Mouse (Mus musculus) limb, embryonic 13.5 days (tissue): ENCODE results near the gene Lrfn2. TPM values are rescaled to one million over a fixed set of nuclear protein-coding genes. Genes with fewer than 3 reads are reported as not detected.

Experiments
- ATAC-seq: fragments of 200-750 bp; cut with Nextera tagmentation; 2 replicates; pipeline ENCODE4 v1.8.0; 2017; ENCODE audit warnings: low read depth, moderate number of reproducible peaks, moderate TSS enrichment; ENCODE audit not compliant: low FRiP score
- H3K27ac ChIP-seq: fragments of 300-500 bp; sonication (generic); 2 replicates; pipeline ENCODE4 v1.5.1; 2015; ENCODE audit warnings: inconsistent platforms, mild to moderate bottlenecking, moderate library complexity
- H3K27me3 ChIP-seq: fragments of 300-500 bp; sonication (generic); 2 replicates; pipeline ENCODE4 v1.6.1; 2015; ENCODE audit warnings: mild to moderate bottlenecking, inconsistent platforms
- H3K36me3 ChIP-seq: fragments of 300-500 bp; sonication (generic); 2 replicates; pipeline ENCODE4 v1.6.1; 2015; ENCODE audit warnings: inconsistent platforms, mild to moderate bottlenecking, moderate library complexity
- H3K4me1 ChIP-seq: fragments of 300-500 bp; sonication (generic); 2 replicates; pipeline ENCODE4 v1.6.1; 2015; ENCODE audit warnings: inconsistent platforms
- H3K4me2 ChIP-seq: fragments of 300-500 bp; sonication (generic); replicated peaks from 2 replicates; pipeline ENCODE4 v1.6.1; 2015; ENCODE audit warnings: inconsistent platforms, mild to moderate bottlenecking, moderate library complexity
- H3K4me3 ChIP-seq: fragments of 300-500 bp; sonication (generic); 2 replicates; pipeline ENCODE4 v1.5.1; 2015; ENCODE audit warnings: moderate library complexity, mild to moderate bottlenecking, inconsistent platforms
- H3K9ac ChIP-seq: fragments of 300-500 bp; sonication (generic); 2 replicates; pipeline ENCODE4 v1.6.1; 2015; ENCODE audit warnings: mild to moderate bottlenecking, inconsistent platforms
- H3K9me3 ChIP-seq: fragments of 300-500 bp; sonication (generic); 2 replicates; pipeline ENCODE4 v1.6.1; 2016; ENCODE audit warnings: inconsistent platforms
- WGBS: fragments of 180-500 bp; shearing (Covaris S2); methylation state at CpG from one replicate; pipeline ENCODE4 v1.1.7; 2015; 5-methylcytosine and 5-hydroxymethylcytosine counted together
- polyA plus RNA-seq: library from polyadenylated mRNA; unstranded; fragments of >200 nt; fragmentation: Nextera tagmentation; extraction: Ambion mirVana; gene quantifications from 2 replicates; pipeline ENCODE4 v1.2.1, GENCODE M21; 2015

Gene Lrfn2
- polyA plus RNA-seq, 1 experiment from 2014 or later = 1.3 TPM

DNA sequence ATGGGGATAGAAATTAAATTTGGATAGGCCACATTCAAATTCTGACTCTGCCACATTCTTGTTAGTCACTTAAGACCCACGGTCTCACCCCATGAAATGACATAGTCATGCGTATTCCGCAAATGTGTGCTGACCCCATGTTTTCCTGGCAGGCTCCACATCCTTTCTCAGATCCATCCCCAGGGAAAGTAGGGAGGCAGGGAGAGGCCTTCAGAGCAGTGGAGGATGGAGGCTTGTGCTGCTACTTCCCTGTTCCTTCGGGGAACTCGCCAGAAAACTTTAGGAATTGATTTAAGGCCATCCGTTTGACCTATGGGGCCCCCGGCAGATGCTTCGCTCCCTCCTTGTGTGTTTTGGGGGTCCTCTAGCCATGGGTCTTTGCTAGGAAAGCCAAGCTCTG lies 3.0 kb downstream of the Lrfn2 start:
- H3K9me3 ChIP-seq = no peaks in the 10 kb centered on the region
- peaks cover 41% of the 10 kb centered on the region for H3K27me3 ChIP-seq
- H3K9ac ChIP-seq = no peak overlapping the region
- peaks cover 18% of the 10 kb centered on the region for H3K4me1 ChIP-seq
- no peak for ATAC-seq
- H3K36me3 ChIP-seq = no peaks in the 10 kb centered on the region
- H3K4me3 ChIP-seq = no peak overlapping the region
- WGBS = 68% methylated on average over 8 of the region's 8 CpGs
- no peak overlapping the region for H3K27ac ChIP-seq
- H3K4me2 ChIP-seq = no peak overlapping the region

DNA sequence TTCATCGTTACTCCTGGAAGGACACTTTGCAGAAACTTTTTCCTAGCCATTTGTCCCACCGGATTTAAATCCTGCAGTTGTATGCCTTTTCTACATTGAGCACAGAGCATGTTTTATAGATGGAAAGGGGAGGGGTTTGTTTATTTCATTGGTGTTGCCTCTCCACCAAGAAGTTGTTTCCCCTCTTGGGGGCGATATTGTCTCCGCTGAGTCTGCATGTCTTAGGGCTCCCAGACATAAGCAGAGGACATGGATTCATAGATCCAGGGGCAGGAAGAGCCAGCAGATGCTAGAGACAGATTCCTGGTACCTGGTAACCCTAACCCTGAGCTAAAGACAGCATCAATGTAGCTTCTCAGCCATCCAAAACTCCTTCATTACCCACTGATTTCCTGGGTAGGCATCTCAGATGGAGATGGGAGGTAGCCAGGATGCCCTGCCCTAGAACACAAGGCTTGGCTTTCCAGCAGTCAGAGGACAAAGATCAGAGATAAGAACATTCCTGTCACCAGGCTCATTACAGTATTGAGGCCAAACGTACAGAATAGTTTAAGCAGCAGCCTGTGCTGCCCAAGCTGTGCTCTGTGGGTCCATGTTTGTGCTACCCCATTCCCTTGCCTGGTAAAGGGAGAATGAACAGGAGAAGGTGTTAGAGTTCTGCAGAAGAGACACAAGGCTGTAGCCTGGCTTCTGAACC lies 4.4 kb downstream of the Lrfn2 start:
- Histone ChIP-seq H3K4me1 (peaks cover 11% of the 10 kb centered on the region), H3K4me2 (no peak overlapping the region), H3K9me3 (no peaks in the 10 kb centered on the region), H3K4me3 (no peak overlapping the region), H3K27me3 (peaks cover 28% of the 10 kb centered on the region), H3K27ac (no peak overlapping the region), H3K36me3 (no peaks in the 10 kb centered on the region), H3K9ac (no peak overlapping the region)
- ATAC-seq = no peak
- 49% methylated on average over 5 of the region's 5 CpGs for WGBS

DNA sequence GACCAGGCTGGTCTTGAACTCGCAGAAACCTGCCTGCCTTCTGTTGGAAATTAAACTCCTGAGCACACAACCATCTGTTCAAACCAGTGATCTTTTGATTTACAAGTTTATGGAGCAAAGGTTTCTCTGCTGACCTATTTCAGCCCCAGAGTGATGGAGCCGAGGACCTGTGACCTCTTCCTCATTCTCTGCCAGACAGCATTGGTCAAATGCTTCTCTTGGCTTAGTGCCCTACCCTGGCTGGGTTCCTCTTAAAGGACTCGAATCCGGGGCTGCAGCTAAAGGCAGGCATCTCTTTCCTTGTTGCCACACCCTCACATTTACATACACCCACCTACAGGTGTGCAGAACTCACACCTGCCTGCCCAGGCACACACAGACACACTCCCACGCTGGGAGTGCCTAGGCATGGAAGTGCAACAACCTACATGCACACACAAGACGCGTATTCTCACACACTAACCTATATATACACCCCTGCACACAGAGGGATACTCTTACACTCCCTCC lies 6.6 kb downstream of the Lrfn2 start:
- Histone ChIP-seq H3K27ac (no peak overlapping the region), H3K4me2 (no peak overlapping the region), H3K4me1 (no peaks in the 10 kb centered on the region), H3K4me3 (no peak overlapping the region), H3K9me3 (no peaks in the 10 kb centered on the region), H3K27me3 (peaks cover 10% of the 10 kb centered on the region), H3K9ac (no peak overlapping the region), H3K36me3 (no peaks in the 10 kb centered on the region)
- ATAC-seq = no peak
- 70% methylated on average over 7 of the region's 7 CpGs for WGBS

DNA sequence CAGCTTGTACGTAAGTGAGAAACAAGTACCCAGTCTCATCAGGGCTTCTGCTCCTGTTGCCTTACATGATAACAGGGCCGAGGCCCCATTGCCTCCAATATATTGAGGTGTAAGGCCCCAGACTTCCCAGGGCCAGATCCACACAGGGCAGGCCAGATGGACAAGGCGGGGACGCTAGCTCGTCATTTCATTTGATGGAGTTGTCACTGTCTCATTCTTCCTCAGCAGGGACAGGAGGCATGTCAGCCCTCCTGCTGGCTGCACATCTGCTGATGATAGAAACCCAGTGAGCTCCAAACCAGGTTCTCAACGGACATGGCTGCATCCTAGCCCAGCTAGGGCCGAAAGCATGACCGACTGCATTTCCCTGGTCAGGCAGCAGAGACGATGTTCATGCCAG lies 14.1 kb downstream of the Lrfn2 start:
- Histone ChIP-seq H3K4me2 (no peak overlapping the region), H3K9me3 (no peaks in the 10 kb centered on the region), H3K36me3 (no peaks in the 10 kb centered on the region), H3K9ac (no peak overlapping the region), H3K4me1 (no peaks in the 10 kb centered on the region), H3K4me3 (no peak overlapping the region), H3K27me3 (no peaks in the 10 kb centered on the region), H3K27ac (no peak overlapping the region)
- 65% methylated on average over 9 of the region's 9 CpGs for WGBS
- ATAC-seq = no peak

DNA sequence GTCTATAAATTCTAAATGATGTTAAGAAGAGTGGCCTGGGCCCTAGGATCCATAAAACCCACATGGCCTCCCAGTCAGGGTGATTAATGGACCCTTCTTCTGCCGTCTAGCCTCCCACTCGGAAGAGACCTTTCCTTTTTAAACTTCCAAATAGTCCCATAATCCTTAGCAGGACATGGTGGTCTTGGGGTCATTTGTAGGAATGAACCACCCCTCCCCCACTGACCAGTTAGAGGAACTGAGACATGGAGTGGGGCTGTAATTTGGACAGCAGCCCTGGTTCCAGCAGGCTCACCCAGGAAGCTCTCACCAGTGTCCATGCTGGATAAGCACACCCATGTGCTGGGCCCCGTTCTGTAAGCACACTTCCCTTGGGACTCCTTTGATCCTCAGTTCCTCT lies 14.6 kb downstream of the Lrfn2 start:
- no peak overlapping the region for H3K4me2 ChIP-seq
- no peaks in the 10 kb centered on the region for H3K36me3 ChIP-seq
- H3K4me3 ChIP-seq = no peak overlapping the region
- H3K27ac ChIP-seq = no peak overlapping the region
- 17% methylated on average over 3 of the region's 3 CpGs for WGBS
- H3K9ac ChIP-seq = no peak overlapping the region
- ATAC-seq = no peak
- H3K4me1 ChIP-seq = no peaks in the 10 kb centered on the region
- H3K27me3 ChIP-seq = no peaks in the 10 kb centered on the region
- no peaks in the 10 kb centered on the region for H3K9me3 ChIP-seq

DNA sequence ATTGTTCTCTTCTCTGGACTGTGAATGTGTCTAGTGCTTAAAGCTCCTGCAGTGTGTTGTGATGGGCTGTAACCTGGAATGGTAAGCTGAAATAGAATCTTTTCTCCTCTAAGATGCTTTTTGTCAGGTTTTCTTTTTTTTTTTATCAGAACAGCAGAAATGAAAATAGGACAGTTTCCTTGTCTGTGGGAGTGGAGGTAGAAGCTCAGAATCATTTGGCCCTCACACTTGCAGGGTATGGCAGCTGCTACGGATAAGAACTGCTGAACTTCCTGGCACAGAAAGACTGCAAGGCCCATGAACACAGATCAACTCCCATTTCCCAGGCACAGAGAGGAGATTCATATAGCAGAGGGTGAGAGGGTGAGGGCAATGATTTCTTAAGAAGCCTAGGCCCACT lies 19.1 kb downstream of the Lrfn2 start:
- H3K27ac ChIP-seq = no peak overlapping the region
- no peaks in the 10 kb centered on the region for H3K27me3 ChIP-seq
- H3K36me3 ChIP-seq = no peaks in the 10 kb centered on the region
- H3K4me2 ChIP-seq = no peak overlapping the region
- no peaks in the 10 kb centered on the region for H3K9me3 ChIP-seq
- H3K4me1 ChIP-seq = no peaks in the 10 kb centered on the region
- no peak overlapping the region for H3K9ac ChIP-seq
- 92% methylated on average over 1 of the region's 1 CpGs for WGBS
- H3K4me3 ChIP-seq = no peak overlapping the region
- no peak for ATAC-seq

DNA sequence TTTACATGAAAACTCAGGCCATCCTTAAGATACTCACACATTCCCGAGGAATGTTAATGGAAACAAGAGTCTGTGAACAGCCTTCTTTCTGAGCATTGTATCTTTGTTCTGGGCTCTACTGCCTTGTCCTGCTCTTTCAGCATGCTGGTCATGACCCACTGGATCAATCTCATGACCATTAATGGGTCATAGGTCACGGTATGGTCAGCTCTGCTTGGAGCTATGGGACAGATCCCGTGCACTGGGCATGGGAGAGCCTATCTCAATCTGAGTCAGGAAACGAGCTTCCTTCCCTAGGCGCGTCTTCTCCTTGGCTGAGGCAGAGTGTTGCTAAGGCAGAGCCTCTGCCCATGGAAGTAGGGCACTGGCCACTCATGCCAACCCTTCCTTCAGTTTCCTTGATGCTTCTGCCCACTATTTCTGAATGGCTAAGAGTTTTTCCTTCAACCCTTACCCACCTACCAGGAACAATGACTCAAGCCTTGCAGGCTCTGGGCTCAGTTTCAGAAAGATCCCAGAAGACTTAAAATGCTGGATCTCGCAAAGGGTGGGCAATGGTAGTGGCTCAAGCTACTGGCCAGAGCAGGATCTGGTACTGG lies 24.0 kb downstream of the Lrfn2 start:
- Histone ChIP-seq H3K4me3 (no peak overlapping the region), H3K27ac (no peak overlapping the region), H3K4me2 (no peak overlapping the region), H3K9ac (no peak overlapping the region), H3K4me1 (peaks cover 16% of the 10 kb centered on the region), H3K27me3 (no peaks in the 10 kb centered on the region), H3K9me3 (no peaks in the 10 kb centered on the region), H3K36me3 (no peaks in the 10 kb centered on the region)
- ATAC-seq = no peak
- 85% methylated on average over 7 of the region's 7 CpGs for WGBS

DNA sequence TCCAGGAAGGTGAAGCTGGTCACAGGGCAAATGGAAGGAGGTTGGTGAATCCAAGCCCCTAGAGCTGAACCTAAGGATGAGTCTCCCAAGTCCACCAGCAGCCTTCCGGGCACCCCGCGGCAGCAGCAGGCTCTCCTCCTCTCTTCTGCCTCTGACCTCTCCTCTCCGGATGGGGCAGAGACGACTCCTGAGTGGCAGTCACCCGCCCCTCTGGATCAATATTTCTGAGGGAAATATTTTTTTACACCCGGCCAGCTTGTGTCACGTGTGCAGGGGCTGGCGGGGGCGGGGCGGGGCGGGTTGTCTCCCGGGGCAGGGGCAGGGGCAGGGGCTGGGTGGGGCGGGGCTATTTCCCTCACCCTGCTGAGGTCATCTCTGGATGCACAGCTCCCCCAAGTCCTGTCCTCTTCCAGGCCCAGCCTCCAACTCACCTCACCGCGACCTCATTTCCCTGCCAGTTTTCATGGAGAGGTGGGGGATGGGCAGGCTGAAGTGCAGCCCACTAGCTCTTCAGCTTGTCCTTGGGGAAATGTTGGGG lies 28.1 kb downstream of the Lrfn2 start:
- peak; percentile 75; the same call in 1 of the 2 replicates for ATAC-seq
- peaks cover 16% of the 10 kb centered on the region for H3K4me1 ChIP-seq
- no peaks in the 10 kb centered on the region for H3K36me3 ChIP-seq
- no peak overlapping the region for H3K27ac ChIP-seq
- 6% methylated on average over 16 of the region's 16 CpGs for WGBS
- H3K4me2 ChIP-seq = peak overlapping the region; percentile 56
- H3K9ac ChIP-seq = no peak overlapping the region
- no peaks in the 10 kb centered on the region for H3K27me3 ChIP-seq
- peak overlapping the region; percentile 25 for H3K4me3 ChIP-seq
- no peaks in the 10 kb centered on the region for H3K9me3 ChIP-seq

DNA sequence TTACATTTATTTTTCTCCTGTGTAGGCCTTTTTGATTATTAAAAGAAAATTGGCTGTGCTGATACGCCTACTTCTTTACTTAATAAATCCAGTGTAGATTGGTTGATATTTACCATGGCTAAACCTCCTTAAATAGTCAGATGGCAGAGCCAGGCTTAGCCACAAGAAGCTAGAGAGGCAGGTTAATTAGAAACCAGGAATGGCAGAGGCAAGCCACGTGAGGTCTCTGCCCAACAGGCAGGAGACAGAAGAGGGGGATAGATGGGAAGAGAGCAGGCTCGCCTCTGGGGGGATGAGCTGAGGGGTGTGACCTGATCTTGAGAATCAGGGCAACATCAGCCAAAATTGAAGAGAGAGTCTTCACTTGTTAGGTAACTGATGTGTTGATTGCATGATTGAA lies 30.5 kb downstream of the Lrfn2 start:
- no peak overlapping the region for H3K4me3 ChIP-seq
- H3K9me3 ChIP-seq = no peaks in the 10 kb centered on the region
- peaks cover 16% of the 10 kb centered on the region for H3K4me1 ChIP-seq
- no peak for ATAC-seq
- WGBS = 57% methylated on average over 3 of the region's 3 CpGs
- H3K4me2 ChIP-seq = no peak overlapping the region
- no peaks in the 10 kb centered on the region for H3K36me3 ChIP-seq
- H3K27me3 ChIP-seq = no peaks in the 10 kb centered on the region
- no peak overlapping the region for H3K9ac ChIP-seq
- H3K27ac ChIP-seq = no peak overlapping the region

DNA sequence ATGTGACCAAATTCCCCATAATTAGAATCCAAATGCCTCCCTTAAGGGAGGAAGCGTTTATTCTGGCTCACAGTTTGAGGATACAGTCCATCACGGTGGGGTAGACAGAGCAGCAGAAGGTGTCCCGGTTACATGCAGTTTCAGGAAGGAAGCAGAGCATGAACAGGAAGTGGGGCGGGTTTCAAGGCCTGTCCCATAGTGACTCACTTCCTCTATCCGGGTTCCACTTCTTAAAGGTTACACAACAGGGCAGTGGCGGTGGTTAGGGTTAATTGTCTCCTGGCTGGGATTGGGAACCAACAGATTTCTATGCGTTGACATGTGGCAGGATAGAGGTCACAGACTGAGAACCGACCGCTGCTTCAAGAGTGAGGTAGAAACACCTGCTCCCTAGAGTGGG lies 31.6 kb downstream of the Lrfn2 start:
- no peaks in the 10 kb centered on the region for H3K27me3 ChIP-seq
- H3K4me3 ChIP-seq = no peak overlapping the region
- H3K4me2 ChIP-seq = no peak overlapping the region
- H3K4me1 ChIP-seq = peaks cover 16% of the 10 kb centered on the region
- H3K36me3 ChIP-seq = no peaks in the 10 kb centered on the region
- H3K9me3 ChIP-seq = no peaks in the 10 kb centered on the region
- WGBS = 81% methylated on average over 9 of the region's 9 CpGs
- no peak overlapping the region for H3K27ac ChIP-seq
- no peak overlapping the region for H3K9ac ChIP-seq
- ATAC-seq = no peak

DNA sequence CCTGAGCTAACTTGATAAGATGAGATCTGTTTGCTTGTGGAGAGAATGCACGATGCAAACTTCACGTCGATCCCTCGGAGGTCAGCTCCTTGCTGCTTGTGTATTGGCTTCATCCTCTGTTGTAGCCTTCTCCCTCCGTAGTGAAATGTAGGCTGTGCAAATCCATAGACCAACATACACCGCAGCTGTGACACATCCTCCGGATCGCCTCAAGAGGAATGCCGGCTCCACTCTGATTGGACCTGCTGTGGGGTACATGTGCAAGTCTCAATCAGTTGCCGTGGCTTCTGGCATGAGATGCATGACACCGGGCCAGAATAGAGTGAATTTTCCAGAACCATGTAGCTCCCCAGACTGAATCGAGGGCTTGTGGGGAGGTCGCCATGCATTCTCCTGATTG lies 36.1 kb downstream of the Lrfn2 start:
- no peak for ATAC-seq
- no peaks in the 10 kb centered on the region for H3K9me3 ChIP-seq
- H3K27me3 ChIP-seq = no peaks in the 10 kb centered on the region
- H3K27ac ChIP-seq = no peak overlapping the region
- H3K9ac ChIP-seq = no peak overlapping the region
- 87% methylated on average over 13 of the region's 13 CpGs for WGBS
- H3K4me3 ChIP-seq = no peak overlapping the region
- H3K36me3 ChIP-seq = no peaks in the 10 kb centered on the region
- peaks cover 13% of the 10 kb centered on the region for H3K4me1 ChIP-seq
- no peak overlapping the region for H3K4me2 ChIP-seq

DNA sequence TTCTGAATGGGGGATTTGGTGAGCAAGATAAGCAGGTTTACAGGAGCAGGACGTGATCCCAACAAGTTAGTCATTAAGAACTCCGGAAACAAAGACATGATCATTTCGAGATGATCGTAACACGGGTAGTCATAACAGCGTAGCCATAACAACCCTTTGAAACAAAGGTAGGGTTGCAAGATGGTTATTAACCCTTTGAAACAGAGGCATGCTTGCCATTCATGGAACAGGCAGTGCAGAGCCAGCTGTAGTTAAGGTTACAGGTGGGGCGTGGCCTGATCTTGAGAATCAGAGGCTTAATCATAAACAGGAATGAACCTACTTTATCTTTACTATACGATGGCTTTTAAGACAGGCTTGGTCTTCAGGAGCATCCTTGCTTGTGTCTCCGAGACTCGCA lies 39.1 kb downstream of the Lrfn2 start:
- Histone ChIP-seq H3K4me2 (no peak overlapping the region), H3K27ac (no peak overlapping the region), H3K9me3 (no peaks in the 10 kb centered on the region), H3K9ac (no peak overlapping the region), H3K27me3 (no peaks in the 10 kb centered on the region), H3K4me3 (no peak overlapping the region), H3K36me3 (no peaks in the 10 kb centered on the region), H3K4me1 (peaks cover 37% of the 10 kb centered on the region)
- no peak for ATAC-seq
- WGBS = 69% methylated on average over 10 of the region's 10 CpGs
